Mouse (Mus musculus) E14TG2a.4 (cell line): ENCODE results near the gene Gadl1.

ENCODE experiments used
- CTCF ChIP-seq: conservative IDR thresholded peaks from 2 replicates; pipeline ENCODE4 v1.5.1; 2014; ENCODE audit warnings: low read length
- POU5F1 ChIP-seq: IDR thresholded peaks from 2 replicates; pipeline ENCODE4 v1.6.1; 2014; ENCODE audit warnings: low read length, borderline replicate concordance

DNA sequence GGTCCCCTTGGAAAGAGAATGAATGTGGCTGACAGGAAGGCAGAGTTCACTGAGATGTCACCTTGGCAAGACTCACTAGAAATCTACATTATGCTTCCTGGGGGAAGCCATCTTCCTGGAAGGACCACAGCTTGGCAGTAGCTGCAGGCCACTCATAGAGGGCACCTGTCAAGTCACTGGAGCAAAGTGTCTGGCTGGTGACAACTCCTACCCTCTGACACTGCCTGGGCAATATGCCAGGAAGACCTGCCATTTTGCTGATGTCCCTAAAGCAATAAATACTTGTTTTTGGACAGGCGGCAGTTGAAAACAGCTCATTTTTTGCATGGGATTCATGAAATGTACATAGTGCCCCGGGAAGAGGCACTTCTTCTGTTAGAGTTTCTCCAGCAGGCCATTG lies 119.8 kb downstream of the Gadl1 start:
- TF ChIP-seq CTCF, result no peak
- no peak for TF ChIP-seq POU5F1
